Mouse (Mus musculus) right cerebral cortex, postnatal 36 days (tissue): ENCODE results near the gene Micall2.
"Not testable (repeated sequence)": the region's sequence is repeated elsewhere in the genome, so short reads cannot be mapped to it uniquely, and the experiment has no call there.

ENCODE experiments used
- DNase-seq, 2 experiments: peaks; one replicate each; pipeline ENCODE4 v3.0.0; 2022; ENCODE audit warnings: low spot score in 2 of 2, mixed read lengths in 1 of 2

Micall2 gene

GRCm38 (mm10) chr5:139730712-139731486, 5.2 kb downstream of the Micall2 start:
- no peak for DNase-seq

GRCm38 (mm10) chr5:139727261-139727660, 8.9 kb downstream of the Micall2 start:
- no peak for DNase-seq

- DNase-seq: no peak
These were observed 9.9 kb downstream of the Micall2 start for GRCm38 (mm10) chr5:139726186-139726585.

- no peak for DNase-seq
These were observed 11.6 kb downstream of the Micall2 start for GRCm38 (mm10) chr5:139724336-139725116.

GRCm38 (mm10) chr5:139723113-139723512, 13.0 kb downstream of the Micall2 start:
- no peak for DNase-seq

- DNase-seq: no peak
These were observed 13.4 kb downstream of the Micall2 start for GRCm38 (mm10) chr5:139722709-139723108.

GRCm38 (mm10) chr5:139718949-139719348, 17.2 kb downstream of the Micall2 start:
- DNase-seq: no peak

GRCm38 (mm10) chr5:139718540-139718939, 17.6 kb downstream of the Micall2 start:
- DNase-seq: no peak

- DNase-seq: peak in 1 of 2 experiments; percentile 11
These were observed 18.4 kb downstream of the Micall2 start for GRCm38 (mm10) chr5:139717723-139718122.

- DNase-seq: no peak
These were observed 29.6 kb downstream of the Micall2 start for GRCm38 (mm10) chr5:139706496-139706895.

- DNase-seq: no peak
These were observed 33.2 kb downstream of the Micall2 start for GRCm38 (mm10) chr5:139702905-139703304.

GRCm38 (mm10) chr5:139702236-139702635, 33.9 kb downstream of the Micall2 start:
- no peak for DNase-seq

- no peak for DNase-seq
These were observed 39.2 kb downstream of the Micall2 start for GRCm38 (mm10) chr5:139696954-139697353.

GRCm38 (mm10) chr5:139695876-139696275, 40.3 kb downstream of the Micall2 start:
- not testable (repeated sequence) for DNase-seq

GRCm38 (mm10) chr5:139694989-139695571, 41.1 kb downstream of the Micall2 start:
- no peak for DNase-seq

GRCm38 (mm10) chr5:139694292-139694988, 41.7 kb downstream of the Micall2 start:
- DNase-seq: no peak

- no peak for DNase-seq
These were observed 45.3 kb downstream of the Micall2 start for GRCm38 (mm10) chr5:139690791-139691190.

GRCm38 (mm10) chr5:139688356-139688755, 47.8 kb downstream of the Micall2 start:
- no peak for DNase-seq

- no peak for DNase-seq
These were observed 48.5 kb downstream of the Micall2 start for GRCm38 (mm10) chr5:139687646-139688045.

- DNase-seq: peak; percentile 11 to 34
These were observed 49.4 kb downstream of the Micall2 start for GRCm38 (mm10) chr5:139686530-139687249.

GRCm38 (mm10) chr5:139683228-139683627, 52.9 kb downstream of the Micall2 start:
- no peak for DNase-seq
